Mouse (Mus musculus): ENCODE data around the gene Ndufv3.

- TF ChIP-seq POLR2A (IDR thresholded peaks at IDR 0.05; ENCODE audit: insufficient read length, low read depth) (no peak), CEBPB (IDR thresholded peaks at IDR 0.05; ENCODE audit: insufficient read depth, poor library complexity, severe bottlenecking) (no peak), SRF (IDR thresholded peaks at IDR 0.05; ENCODE audit: control insufficient read depth, insufficient read length, low read depth) (no peak), MAX (IDR thresholded peaks at IDR 0.05; ENCODE audit: low read depth) (no peak), MYOG (IDR thresholded peaks at IDR 0.05; ENCODE audit: control insufficient read depth in 1 of 3, insufficient read depth in 1 of 3, insufficient read length in 2 of 3, low read depth in 2 of 3) (no peak), USF1 (IDR thresholded peaks at IDR 0.05; ENCODE audit: low read depth) (no peak), REST (IDR thresholded peaks at IDR 0.05; ENCODE audit: insufficient read depth, insufficient read length) (no peak), TCF3 (IDR thresholded peaks at IDR 0.05; ENCODE audit: insufficient read length, low read depth) (no peak), POLR2AphosphoS2 (IDR thresholded peaks at IDR 0.05; ENCODE audit: insufficient read length, low read depth) (no peak), MYOD1 (IDR thresholded peaks at IDR 0.05; ENCODE audit: control insufficient read depth in 1 of 3, insufficient read length in 2 of 3, low read depth in 2 of 3) (no peak), TCF12 (IDR thresholded peaks at IDR 0.05; ENCODE audit: insufficient read depth, poor library complexity, severe bottlenecking) (no peak), E2F4 (IDR thresholded peaks at IDR 0.05; ENCODE audit: insufficient read depth) (no peak)
Measured at GRCm38 (mm10) chr17:31478606-31479005, 41.3 kb upstream of the Ndufv3 start.
